Mouse (Mus musculus) kidney, embryonic 16.5 days (tissue): ENCODE data around the gene Rbm5. TPM values are rescaled to one million over a fixed set of nuclear protein-coding genes. Genes with fewer than 3 reads are reported as not detected.

Experiments
- ATAC-seq: fragments of 200-750 bp; cut with Nextera tagmentation; 2 replicates; pipeline ENCODE4 v1.8.0; 2017; ENCODE audit warnings: moderate TSS enrichment; ENCODE audit not compliant: low FRiP score, low TSS enrichment
- H3K27ac ChIP-seq: fragments of 300-500 bp; sonication (generic); 2 replicates; pipeline ENCODE4 v1.5.1; 2014; ENCODE audit warnings: low read length
- H3K27me3 ChIP-seq: fragments of 300-500 bp; sonication (generic); 2 replicates; pipeline ENCODE4 v1.6.1; 2014; ENCODE audit warnings: low read length, control low read depth, mixed read lengths; ENCODE audit not compliant: insufficient read depth
- H3K36me3 ChIP-seq: fragments of 300-500 bp; sonication (generic); 2 replicates; pipeline ENCODE4 v1.6.1; 2014; ENCODE audit warnings: low read length, control low read depth, mixed read lengths; ENCODE audit not compliant: insufficient read depth
- H3K4me1 ChIP-seq: fragments of 300-500 bp; sonication (generic); 2 replicates; pipeline ENCODE4 v1.6.1; 2014; ENCODE audit warnings: low read length, control low read depth, mixed read lengths; ENCODE audit not compliant: insufficient read depth
- H3K4me2 ChIP-seq: fragments of 300-500 bp; sonication (generic); replicated peaks from 2 replicates; pipeline ENCODE4 v1.6.1; 2014; ENCODE audit warnings: low read depth, low read length
- H3K4me3 ChIP-seq: fragments of 300-500 bp; sonication (generic); 2 replicates; pipeline ENCODE4 v1.5.1; 2014; ENCODE audit warnings: mild to moderate bottlenecking, low read length
- H3K9ac ChIP-seq: fragments of 300-500 bp; sonication (generic); replicated peaks from 2 replicates; pipeline ENCODE4 v1.6.1; 2014; ENCODE audit warnings: low read length
- H3K9me3 ChIP-seq: fragments of 300-500 bp; sonication (generic); 2 replicates; pipeline ENCODE4 v1.6.1; 2016; ENCODE audit warnings: low read length, control low read depth
- WGBS: fragments of 180-500 bp; shearing (Covaris S2); extraction: QIAGEN DNeasy Blood & Tissue Kit; methylation state at CpG from one replicate; pipeline ENCODE4 v1.1.7; 2014; 5-methylcytosine and 5-hydroxymethylcytosine counted together
- polyA plus RNA-seq: library from polyadenylated mRNA; unstranded; fragments of >200 nt; fragmentation: Nextera tagmentation; extraction: Ambion mirVana; gene quantifications from 2 replicates; pipeline ENCODE4 v1.2.1, GENCODE M21; 2015

The Rbm5 gene
- polyA plus RNA-seq: 203 and 214 TPM in 2 replicates

- ATAC-seq: peak; percentile 100
- H3K4me3 ChIP-seq: peak within 1 kb of the TSS; percentile 86
- peaks cover 50% of the 10 kb centered on the region for H3K36me3 ChIP-seq
- H3K27ac ChIP-seq: peak within 1 kb of the TSS; percentile 90
- 0% methylated on average over 60 of the region's 60 CpGs for WGBS
- peak within 1 kb of the TSS; percentile 99 for H3K9ac ChIP-seq
- H3K9me3 ChIP-seq: no peaks in the 10 kb centered on the region
- H3K4me1 ChIP-seq: peaks cover 15% of the 10 kb centered on the region
- H3K4me2 ChIP-seq: peak within 1 kb of the TSS; percentile 71
- H3K27me3 ChIP-seq: no peaks in the 10 kb centered on the region
Observed at GRCm38 (mm10) chr9:107770374-107771290, at the start of gene Rbm5. TSS of gene Rbm5 (minus strand) at chr9:107770996.

DNA sequence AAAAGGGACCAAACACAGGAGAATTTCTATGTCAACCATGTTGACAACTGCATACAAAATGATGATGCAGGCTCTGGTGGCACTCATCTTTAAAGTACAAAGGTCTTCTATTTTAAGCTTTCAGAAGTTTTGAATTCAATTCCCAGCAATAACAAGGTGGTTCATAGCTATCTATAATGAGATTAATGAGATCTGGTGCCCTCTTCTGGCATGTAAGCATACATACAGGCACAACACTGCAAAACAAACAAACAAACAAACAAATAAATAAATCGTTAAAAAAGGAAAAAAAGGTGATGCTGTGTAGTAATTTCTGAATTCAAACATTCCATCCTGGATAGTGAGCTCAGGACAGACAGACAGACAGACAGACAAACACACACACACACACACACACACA is 41.3 kb upstream of the Rbm5 start:
- Histone ChIP-seq H3K27me3 (no peaks in the 10 kb centered on the region), H3K36me3 (peaks cover 24% of the 10 kb centered on the region), H3K9me3 (no peaks in the 10 kb centered on the region), H3K4me1 (no peaks in the 10 kb centered on the region), H3K9ac (no peak overlapping the region), H3K27ac (no peak overlapping the region), H3K4me2 (no peak overlapping the region), H3K4me3 (no peak overlapping the region)
- WGBS: 100% methylated on average over 1 of the region's 1 CpGs
- no peak for ATAC-seq

DNA sequence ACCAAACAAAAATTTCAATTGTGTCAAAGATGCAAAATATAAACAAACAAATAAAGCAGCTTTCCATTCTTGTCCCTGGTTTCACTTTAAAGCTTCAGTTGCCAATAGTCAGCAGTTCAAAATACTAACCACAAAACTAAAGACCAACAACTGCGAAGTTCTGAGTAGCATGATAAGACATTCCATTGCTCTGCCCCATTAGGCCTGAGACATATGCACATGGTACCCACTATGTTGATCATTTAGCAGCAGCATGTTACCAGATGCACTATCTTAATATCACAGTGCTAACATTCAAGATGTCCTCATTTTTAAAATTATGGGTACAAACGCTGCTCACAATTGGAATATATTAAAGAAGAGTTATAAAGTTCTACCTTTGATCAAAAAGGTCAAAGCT is 40.2 kb upstream of the Rbm5 start:
- H3K4me1 ChIP-seq: no peaks in the 10 kb centered on the region
- no peak overlapping the region for H3K27ac ChIP-seq
- H3K4me3 ChIP-seq: no peak overlapping the region
- WGBS: 96% methylated on average over 2 of the region's 2 CpGs
- no peak overlapping the region for H3K4me2 ChIP-seq
- no peak overlapping the region for H3K9ac ChIP-seq
- no peaks in the 10 kb centered on the region for H3K27me3 ChIP-seq
- ATAC-seq: no peak
- no peaks in the 10 kb centered on the region for H3K9me3 ChIP-seq
- peaks cover 17% of the 10 kb centered on the region; the same call in 1 of the 2 replicates for H3K36me3 ChIP-seq

GRCm38 (mm10) chr9:107791714-107792113 is 20.9 kb upstream of the Rbm5 start:
- ATAC-seq: no peak
- peaks cover 54% of the 10 kb centered on the region for H3K36me3 ChIP-seq

GRCm38 (mm10) chr9:107782536-107783203 is 11.9 kb upstream of the Rbm5 start:
- Histone ChIP-seq H3K9me3 (no peaks in the 10 kb centered on the region), H3K4me3 (no peak overlapping the region), H3K27ac (no peak overlapping the region), H3K27me3 (no peaks in the 10 kb centered on the region), H3K9ac (no peak overlapping the region), H3K4me2 (no peak overlapping the region), H3K4me1 (no peaks in the 10 kb centered on the region), H3K36me3 (peaks cover 62% of the 10 kb centered on the region)
- WGBS: 92% methylated on average over 11 of the region's 11 CpGs
- no peak for ATAC-seq

More at GRCm38 (mm10) chr9:107791714-107792113, 20.9 kb upstream of the Rbm5 start:
- whole genome bisulfite sequencing: 86% methylated on average over 6 of the region's 6 CpGs
- no peak overlapping the region for H3K27ac ChIP-seq
- no peak overlapping the region for H3K4me3 ChIP-seq
- no peaks in the 10 kb centered on the region for H3K27me3 ChIP-seq
- H3K9me3 ChIP-seq: no peaks in the 10 kb centered on the region
- no peak overlapping the region for H3K9ac ChIP-seq
- H3K4me2 ChIP-seq: no peak overlapping the region
- H3K4me1 ChIP-seq: no peaks in the 10 kb centered on the region

DNA sequence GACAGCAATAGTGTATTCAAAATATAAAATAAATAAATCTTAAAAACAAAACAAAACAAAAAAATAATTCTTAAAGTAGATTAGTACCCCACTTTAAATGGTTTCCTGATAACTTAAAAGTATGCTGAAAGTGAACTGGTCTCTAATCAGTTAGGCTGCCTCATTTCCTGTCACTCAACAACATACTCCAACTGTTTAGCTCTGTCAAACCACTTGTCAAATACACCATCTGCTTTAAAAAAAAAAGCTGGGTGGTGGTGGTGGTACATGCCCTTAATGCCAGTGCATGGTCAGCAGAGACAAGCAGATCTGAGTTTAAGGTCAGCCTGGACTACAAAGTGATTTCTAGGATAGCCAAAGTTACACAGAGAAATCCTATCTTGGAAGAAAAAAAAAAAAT is 6.0 kb upstream of the Rbm5 start:
- H3K9me3 ChIP-seq: no peaks in the 10 kb centered on the region
- no peaks in the 10 kb centered on the region for H3K4me1 ChIP-seq
- H3K9ac ChIP-seq: no peak overlapping the region
- no peak for ATAC-seq
- no peaks in the 10 kb centered on the region for H3K27me3 ChIP-seq
- no peak overlapping the region for H3K27ac ChIP-seq
- H3K36me3 ChIP-seq: peaks cover 50% of the 10 kb centered on the region
- no peak overlapping the region for H3K4me2 ChIP-seq
- H3K4me3 ChIP-seq: no peak overlapping the region

- no peak overlapping the region for H3K4me3 ChIP-seq
- no peaks in the 10 kb centered on the region for H3K27me3 ChIP-seq
- no peaks in the 10 kb centered on the region for H3K9me3 ChIP-seq
- no peak overlapping the region for H3K9ac ChIP-seq
- no peak overlapping the region for H3K4me2 ChIP-seq
- H3K4me1 ChIP-seq: peaks cover 8% of the 10 kb centered on the region
- ATAC-seq: no peak
- peaks cover 38% of the 10 kb centered on the region for H3K36me3 ChIP-seq
- 92% methylated on average over 3 of the region's 3 CpGs for WGBS
- no peak overlapping the region for H3K27ac ChIP-seq
Observed at GRCm38 (mm10) chr9:107774411-107774810, 3.6 kb upstream of the Rbm5 start.

GRCm38 (mm10) chr9:107771782-107772181 is 986 bp upstream of the Rbm5 start:
- H3K4me3 ChIP-seq: no peak overlapping the region
- H3K4me2 ChIP-seq: no peak overlapping the region
- no peak overlapping the region for H3K27ac ChIP-seq
- no peaks in the 10 kb centered on the region for H3K27me3 ChIP-seq
- H3K9me3 ChIP-seq: no peaks in the 10 kb centered on the region
- peaks cover 49% of the 10 kb centered on the region for H3K36me3 ChIP-seq
- WGBS: 68% methylated on average over 2 of the region's 2 CpGs
- H3K4me1 ChIP-seq: peaks cover 15% of the 10 kb centered on the region
- ATAC-seq: no peak
- no peak overlapping the region for H3K9ac ChIP-seq

GRCm38 (mm10) chr9:107770037-107770373 is 791 bp downstream of the Rbm5 start:
- Histone ChIP-seq H3K4me2 (peak overlapping the region; percentile 70), H3K9me3 (no peaks in the 10 kb centered on the region), H3K4me1 (peaks cover 15% of the 10 kb centered on the region), H3K4me3 (peak overlapping the region; percentile 86), H3K36me3 (peaks cover 52% of the 10 kb centered on the region), H3K27me3 (no peaks in the 10 kb centered on the region), H3K9ac (peak overlapping the region; percentile 99), H3K27ac (peak overlapping the region; percentile 90)
- 1% methylated on average over 9 of the region's 9 CpGs for WGBS
- no peak for ATAC-seq
